Mouse (Mus musculus) kidney, adult 2 months (tissue): ENCODE results near the gene Cpsf2.

Source experiments
- CTCF ChIP-seq: fragments of 200-500 bp; conservative IDR thresholded peaks from 2 replicates; pipeline ENCODE4 v1.5.1; 2011; ENCODE audit warnings: low read depth, mild to moderate bottlenecking, control low read depth, low read length, moderate library complexity, mixed read lengths; ENCODE audit not compliant: insufficient read depth, insufficient read length
- POLR2A ChIP-seq: fragments of 200-500 bp; IDR thresholded peaks from one replicate; pipeline ENCODE4 v1.6.1; 2011; ENCODE audit warnings: low read depth, low read length, control low read depth

DNA sequence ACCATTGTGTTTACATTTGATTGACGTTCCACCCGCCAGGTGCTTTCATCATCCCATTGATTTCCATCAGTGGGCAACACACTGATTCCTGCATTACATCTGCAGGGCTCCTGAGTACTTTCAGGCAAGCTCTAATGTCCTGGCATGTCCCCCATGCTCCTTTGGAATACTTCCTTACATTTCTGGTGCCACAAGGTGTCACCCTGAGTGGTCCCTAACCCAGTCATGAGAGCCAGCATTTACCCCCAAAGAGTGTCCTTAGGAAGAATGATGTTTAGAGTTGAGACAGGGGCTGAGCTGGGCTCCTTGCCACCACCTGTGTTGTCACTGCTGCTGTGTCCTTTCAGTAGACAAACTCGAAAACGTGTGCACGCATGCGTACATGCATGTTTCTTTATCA, 33.8 kb downstream of the Cpsf2 start:
- TF ChIP-seq CTCF = no peak
- TF ChIP-seq POLR2A = no peak
